ENCODE assay signal across 8 mouse cellular contexts in the genomic region with DNA sequence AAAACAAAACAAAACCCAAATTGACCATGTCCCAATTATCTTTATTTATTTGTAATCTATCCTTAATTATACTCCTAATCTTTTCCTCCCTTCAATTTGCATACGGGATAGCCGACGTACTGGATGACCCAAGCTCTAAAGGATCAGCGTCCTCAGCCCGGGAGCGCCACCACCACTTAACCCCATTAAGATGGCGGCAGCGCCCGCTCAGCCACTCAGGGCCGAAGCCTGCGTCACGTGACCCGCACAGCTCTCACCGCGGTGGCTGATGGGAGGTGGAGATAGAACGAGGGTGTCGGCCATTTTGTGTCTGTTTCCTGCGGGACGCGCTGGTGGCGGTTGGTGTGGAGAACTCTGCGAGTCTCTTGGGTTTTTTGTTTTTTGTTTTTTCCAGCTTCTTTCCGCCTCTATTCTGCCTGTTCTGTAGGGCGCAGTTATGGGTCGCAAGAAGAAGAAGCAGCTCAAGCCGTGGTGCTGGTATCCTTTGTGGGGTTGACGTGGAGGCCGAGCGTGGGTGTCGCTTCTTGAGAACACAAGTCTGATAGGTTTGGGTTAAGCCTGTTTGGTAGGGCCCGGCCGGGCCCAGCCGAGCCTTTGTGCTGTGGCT. TPM values are rescaled to one million over a fixed set of nuclear protein-coding genes. Genes with fewer than 3 reads are reported as not detected.
DNase-seq lines count a peak whose midpoint lies in the region; ATAC-seq and TF ChIP-seq lines count a peak whose summit lies in the region.

A gene (plus strand): TSS at position 261 of the 607 bp plus-strand sequence.

- peak within 1 kb of the TSS; percentile 88 for H3K9ac ChIP-seq in MEL (ENCODE audit: control insufficient read depth, low read depth, low read length, poor library complexity, severe bottlenecking)
- H3K9ac ChIP-seq in forebrain, postnatal 0 days = peak within 1 kb of the TSS; percentile 99
- peak within 1 kb of the TSS; percentile 95 for H3K9ac ChIP-seq in lung, embryonic 15.5 days

- H3K27me3 ChIP-seq in MEL (ENCODE audit: control insufficient read depth in 1 of 2, insufficient read depth in 2 of 2, low read length in 2 of 2) = no peaks in the 10 kb centered on the region
- H3K27me3 ChIP-seq in cerebellum, adult 2 months (ENCODE audit: control insufficient read depth, insufficient read depth, low read length) = no peaks in the 10 kb centered on the region
- H3K27me3 ChIP-seq in forebrain, postnatal 0 days (ENCODE audit: insufficient read depth, low read length) = no peaks in the 10 kb centered on the region
- no peaks in the 10 kb centered on the region for H3K27me3 ChIP-seq in lung, embryonic 15.5 days

- peaks cover 32% of the 10 kb centered on the region in 2 experiments for H3K36me3 ChIP-seq in MEL (ENCODE audit: control insufficient read depth in 1 of 2, insufficient read depth in 2 of 2, low read length in 2 of 2)
- H3K36me3 ChIP-seq in forebrain, postnatal 0 days (ENCODE audit: insufficient read depth) = peaks cover 9% of the 10 kb centered on the region
- peaks cover 18% of the 10 kb centered on the region for H3K36me3 ChIP-seq in lung, embryonic 15.5 days

- DNase-seq in MEL (ENCODE audit: low read depth, low spot score) = peak; percentile 99
- DNase-seq in cerebellum, adult 2 months = peak; percentile 98
- peak; percentile 99 for DNase-seq in forebrain, postnatal 0 days
- DNase-seq in heart, postnatal 4 days = peak; percentile 98
- peak; percentile 95 to 98 for DNase-seq in layer of hippocampus, adult 8-10 months (ENCODE audit: low spot score in 2 of 2)
- DNase-seq in ovary, adult 18-20 months (ENCODE audit: low spot score) = peak; percentile 94
- peak; percentile 97 for DNase-seq in thymus, postnatal 0 days (ENCODE audit: low spot score)

- H3K9me3 ChIP-seq in MEL (replicated peaks; ENCODE audit: insufficient read depth, low read length) = no peaks in the 10 kb centered on the region
- H3K9me3 ChIP-seq in forebrain, postnatal 0 days (ENCODE audit: low read length) = no peaks in the 10 kb centered on the region
- no peaks in the 10 kb centered on the region for H3K9me3 ChIP-seq in lung, embryonic 15.5 days

- peak; percentile 97 for ATAC-seq in forebrain, postnatal 0 days
- ATAC-seq in lung, embryonic 15.5 days (ENCODE audit: borderline replicate concordance, extremely low read depth, low FRiP score, low TSS enrichment) = peak; percentile 98

- peak within 1 kb of the TSS; percentile 75 to 85 for H3K4me3 ChIP-seq in MEL (ENCODE audit: control insufficient read depth in 1 of 2, insufficient read depth in 1 of 2, low read depth in 2 of 2, low read length in 2 of 2)
- peak within 1 kb of the TSS; percentile 97 for H3K4me3 ChIP-seq in cerebellum, adult 2 months (replicated peaks; ENCODE audit: insufficient read depth, low read depth, low read length)
- peak within 1 kb of the TSS; percentile 100 for H3K4me3 ChIP-seq in forebrain, postnatal 0 days (ENCODE audit: low read depth, low read length)
- peak within 1 kb of the TSS; percentile 65 for H3K4me3 ChIP-seq in lung, embryonic 15.5 days

- peak within 1 kb of the TSS; percentile 67 for H3K4me2 ChIP-seq in forebrain, postnatal 0 days (ENCODE audit: low read depth)
- H3K4me2 ChIP-seq in lung, embryonic 15.5 days = peak within 1 kb of the TSS; percentile 79

- TF ChIP-seq EP300 in MEL (IDR thresholded peaks at IDR 0.05; ENCODE audit: low read depth in 1 of 2, low read length in 2 of 2) = peak in 1 of 2 experiments; percentile 42; a peak in 1 of 4 replicates

- TF ChIP-seq CTCF in MEL (IDR thresholded peaks at IDR 0.05 in 2 of 3, conservative IDR thresholded peaks at IDR 0.05 in 1 of 3; ENCODE audit: control insufficient read depth in 1 of 3, insufficient read depth in 1 of 3, low read depth in 2 of 3, low read length in 3 of 3, poor library complexity in 1 of 3, severe bottlenecking in 1 of 3) = no peak
- no peak for TF ChIP-seq CTCF in cerebellum, adult 2 months (IDR thresholded peaks at IDR 0.05; ENCODE audit: borderline replicate concordance, insufficient read depth, low read depth, low read length)
- TF ChIP-seq CTCF in forebrain, postnatal 0 days (IDR thresholded peaks at IDR 0.05; ENCODE audit: low read depth) = no peak

- peak; percentile 89 to 97 for TF ChIP-seq POLR2A in MEL (IDR thresholded peaks at IDR 0.05; ENCODE audit: control insufficient read depth in 1 of 2, insufficient read depth in 1 of 2, low read depth in 1 of 2, low read length in 2 of 2, poor library complexity in 1 of 2)
- TF ChIP-seq POLR2A in cerebellum, adult 2 months (IDR thresholded peaks at IDR 0.05; ENCODE audit: borderline replicate concordance, insufficient read depth, low read length) = peak; percentile 89

- TF ChIP-seq RAD21 in MEL (IDR thresholded peaks at IDR 0.05; ENCODE audit: low read depth, low read length) = no peak

- peaks cover 49% of the 10 kb centered on the region for H3K79me2 ChIP-seq in MEL (ENCODE audit: control insufficient read depth, insufficient read depth, low read length, poor library complexity)

- peak within 1 kb of the TSS; percentile 98 for H3K27ac ChIP-seq in MEL (ENCODE audit: control insufficient read depth, low read depth, low read length)
- peak within 1 kb of the TSS; percentile 78 for H3K27ac ChIP-seq in cerebellum, adult 2 months (ENCODE audit: insufficient read depth, low read length)
- H3K27ac ChIP-seq in forebrain, postnatal 0 days (ENCODE audit: low read depth, low read length) = peak within 1 kb of the TSS; percentile 98
- peak within 1 kb of the TSS; percentile 86 for H3K27ac ChIP-seq in lung, embryonic 15.5 days

- under 1% methylated on average over 33 of the region's 33 CpGs for WGBS in cerebellum, adult 2 months
- WGBS in forebrain, postnatal 0 days = 0% methylated on average over 33 of the region's 33 CpGs
- under 1% methylated on average over 33 of the region's 33 CpGs for WGBS in lung, embryonic 15.5 days

- peaks cover 11 to 15% of the 10 kb centered on the region in 2 experiments for H3K4me1 ChIP-seq in MEL (ENCODE audit: control insufficient read depth in 1 of 2, insufficient read depth in 2 of 2, low read length in 2 of 2)
- no peaks in the 10 kb centered on the region; the same call in 1 of the 2 replicates for H3K4me1 ChIP-seq in cerebellum, adult 2 months (ENCODE audit: control insufficient read depth, insufficient read depth, low read length)
- H3K4me1 ChIP-seq in forebrain, postnatal 0 days (ENCODE audit: insufficient read depth) = peaks cover 25% of the 10 kb centered on the region
- peaks cover 25% of the 10 kb centered on the region for H3K4me1 ChIP-seq in lung, embryonic 15.5 days

TF ChIP-seq in MEL, 35 proteins besides CTCF, POLR2A, EP300 and RAD21 (continues in another document):
- peak; percentile 91 for TF ChIP-seq HCFC1 (IDR thresholded peaks at IDR 0.05; ENCODE audit: low read depth, low read length)
- TF ChIP-seq CHD1 (IDR thresholded peaks at IDR 0.05; ENCODE audit: low read depth, low read length) = peak; percentile 94
- no peak for TF ChIP-seq SMC3 (IDR thresholded peaks at IDR 0.05; ENCODE audit: low read depth, low read length)
- no peak for TF ChIP-seq TAL1 (IDR thresholded peaks at IDR 0.05; ENCODE audit: low read length)
- no peak for TF ChIP-seq ETS1 (IDR thresholded peaks at IDR 0.05; ENCODE audit: low read depth, low read length)
- TF ChIP-seq SIN3A (IDR thresholded peaks at IDR 0.05; ENCODE audit: low read length) = peak; percentile 89; the same call in 1 of the 2 replicates
- TF ChIP-seq UBTF (IDR thresholded peaks at IDR 0.05; ENCODE audit: borderline replicate concordance, insufficient read depth, low read depth, low read length) = no peak
- no peak; the same call in 1 of the 2 replicates for TF ChIP-seq MXI1 (IDR thresholded peaks at IDR 0.05; ENCODE audit: low read depth, low read length)
- TF ChIP-seq NELFE (IDR thresholded peaks at IDR 0.05; ENCODE audit: low read depth, low read length) = peak; percentile 97
- no peak for TF ChIP-seq CHD2 (IDR thresholded peaks at IDR 0.05; ENCODE audit: low read length)
- TF ChIP-seq GABPA (IDR thresholded peaks at IDR 0.05; ENCODE audit: low read depth, low read length) = no peak
- peak; percentile 78 for TF ChIP-seq BHLHE40 (IDR thresholded peaks at IDR 0.05; ENCODE audit: borderline replicate concordance, low read depth, low read length)
- TF ChIP-seq MAFK (IDR thresholded peaks at IDR 0.05; ENCODE audit: borderline replicate concordance, low read depth, low read length) = no peak
- TF ChIP-seq MAZ (IDR thresholded peaks at IDR 0.05; ENCODE audit: low read depth, low read length) = no peak
- TF ChIP-seq ZKSCAN1 (IDR thresholded peaks at IDR 0.05; ENCODE audit: low read depth, low read length) = no peak
- 0 out of 2 replicates have a peak, but pooled peaks have one; percentile 32 for TF ChIP-seq ZC3H11A (IDR thresholded peaks at IDR 0.05; ENCODE audit: low read depth, low read length)
- peak; percentile 82 for TF ChIP-seq TCF12 (IDR thresholded peaks at IDR 0.05; ENCODE audit: low read depth, low read length)
- no peak for TF ChIP-seq NRF1 (IDR thresholded peaks at IDR 0.05; ENCODE audit: insufficient read depth, low read depth, low read length, poor library complexity, severe bottlenecking)
- TF ChIP-seq POLR2AphosphoS5 (IDR thresholded peaks at IDR 0.05; ENCODE audit: borderline replicate concordance, low read depth, low read length) = no peak; the same call in none of the 2 replicates
- 0 out of 2 replicates have a peak, but pooled peaks have one; percentile 51 for TF ChIP-seq ELF1 (IDR thresholded peaks at IDR 0.05; ENCODE audit: low read depth, low read length)
- TF ChIP-seq ZMIZ1 (IDR thresholded peaks at IDR 0.05; ENCODE audit: low read depth, low read length) = peak; percentile 96
- peak; percentile 98 for TF ChIP-seq MAX (IDR thresholded peaks at IDR 0.05; ENCODE audit: low read length)
- peak; percentile 93 to 98 for TF ChIP-seq USF2 (IDR thresholded peaks at IDR 0.05; ENCODE audit: borderline replicate concordance in 1 of 2, insufficient read depth in 1 of 2, low read depth in 1 of 2, low read length in 2 of 2)
- peak; percentile 68; the same call in 1 of the 2 replicates for TF ChIP-seq E2F4 (IDR thresholded peaks at IDR 0.05; ENCODE audit: borderline replicate concordance, low read depth, low read length)

RNA-seq across cellular contexts. Expression of the gene that starts here (rescaled TPM):
- 143 and 150 TPM in 2 replicates for total RNA-seq in MEL (2012; rRNA removed)
- polyA plus RNA-seq in MEL (2012; ENCODE audit: insufficient read depth in 1 of 2, insufficient read length in 2 of 2, low read depth in 1 of 2, low replicate concordance in 2 of 2, missing spikeins in 1 of 2) = 100 to 1,000 TPM; 186 to 347 TPM
- 142 and 149 TPM in 2 replicates for polyA plus RNA-seq in cerebellum, adult 2 months (2012; rRNA removed)
- total RNA-seq in forebrain, postnatal 0 days (2014; rRNA removed) = 250 and 264 TPM in 2 replicates
- 163 and 171 TPM in 2 replicates for polyA plus RNA-seq in forebrain, postnatal 0 days (2015; fragmentation: Nextera tagmentation; extraction: Ambion mirVana)
- total RNA-seq in heart, postnatal 4 days (2021) = 100 to 1,000 TPM; 101 to 112 TPM
- total RNA-seq in layer of hippocampus, adult 8-10 months (2022) = 100 to 1,000 TPM; 119 to 202 (median 151) TPM
- polyA plus RNA-seq in lung, embryonic 15.5 days (2015; fragmentation: Nextera tagmentation; extraction: Ambion mirVana) = 218 and 226 TPM in 2 replicates
- polyA plus RNA-seq in thymus, postnatal 0 days (2015; fragmentation: Nextera tagmentation; extraction: Ambion mirVana) = 230 and 243 TPM in 2 replicates

Comparison
In these comparisons a context has a peak if more than half of its experiments do, and no peak if none do; other contexts are left out.
1. Peak in every context shown above with its lines: DNase-seq, ATAC-seq, H3K4me3 ChIP-seq and H3K27ac ChIP-seq.